Mouse (Mus musculus) G1E (cell line): Measurements from ENCODE around the gene Zfp217.

ENCODE experiments used
- CTCF ChIP-seq: IDR thresholded peaks from 2 replicates; pipeline ENCODE4 v1.5.1; 2012; ENCODE audit warnings: low read depth, low read length, inconsistent platforms, mixed read lengths
- TAL1 ChIP-seq: conservative IDR thresholded peaks from 2 replicates; pipeline ENCODE4 v1.6.1; 2012; ENCODE audit warnings: low read depth, low read length, inconsistent platforms, mixed read lengths

GRCm38 (mm10) chr2:170151470-170151869 lies 3.6 kb upstream of the Zfp217 start:
- peak; percentile 68 for TF ChIP-seq TAL1
- no peak for TF ChIP-seq CTCF
